Mouse (Mus musculus) forebrain, embryonic 16.5 days (tissue): Measurements from ENCODE around the gene Zfp110. TPM values are rescaled to one million over a fixed set of nuclear protein-coding genes. Genes with fewer than 3 reads are reported as not detected.
A peak's percentile ranks its signal among the peaks of the same experiment; 100 is the strongest.

ENCODE experiments used
- ATAC-seq: fragments of 200-750 bp; cut with Nextera tagmentation; 2 replicates; pipeline ENCODE4 v1.8.0; 2017; ENCODE audit warnings: mild to moderate bottlenecking, moderate library complexity
- H3K27ac ChIP-seq: fragments of 300-500 bp; sonication (generic); 2 replicates; pipeline ENCODE4 v1.5.1; 2014; ENCODE audit warnings: low read length, control low read depth
- H3K27me3 ChIP-seq: fragments of 300-500 bp; sonication (generic); replicated peaks from 2 replicates; pipeline ENCODE4 v1.6.1; 2014; ENCODE audit warnings: low read length; ENCODE audit not compliant: control insufficient read depth, insufficient read depth
- H3K36me3 ChIP-seq: fragments of 300-500 bp; sonication (generic); 2 replicates; pipeline ENCODE4 v1.6.1; 2014; ENCODE audit not compliant: control insufficient read depth, insufficient read depth
- H3K4me1 ChIP-seq: fragments of 300-500 bp; sonication (generic); replicated peaks from 2 replicates; pipeline ENCODE4 v1.6.1; 2014; ENCODE audit warnings: low read length; ENCODE audit not compliant: control insufficient read depth, insufficient read depth
- H3K4me2 ChIP-seq: fragments of 300-500 bp; sonication (generic); 2 replicates; pipeline ENCODE4 v1.6.1; 2014; ENCODE audit warnings: mild to moderate bottlenecking, low read length, control low read depth
- H3K4me3 ChIP-seq: fragments of 300-500 bp; sonication (generic); replicated peaks from 2 replicates; pipeline ENCODE4 v1.5.1; 2014; ENCODE audit warnings: mild to moderate bottlenecking, low read length, control low read depth
- H3K9ac ChIP-seq: fragments of 300-500 bp; sonication (generic); replicated peaks from 2 replicates; pipeline ENCODE4 v1.6.1; 2014; ENCODE audit warnings: low read depth, low read length, control low read depth
- H3K9me3 ChIP-seq: fragments of 300-500 bp; sonication (generic); 2 replicates; pipeline ENCODE4 v1.6.1; 2016; ENCODE audit warnings: low read length; ENCODE audit not compliant: control insufficient read depth
- WGBS: fragments of 180-500 bp; shearing (Covaris S2); extraction: QIAGEN DNeasy Blood & Tissue Kit; methylation state at CpG from one replicate; pipeline ENCODE4 v1.1.7; 2014; 5-methylcytosine and 5-hydroxymethylcytosine counted together
- polyA plus RNA-seq: library from polyadenylated mRNA; unstranded; fragments of >200 nt; fragmentation: Nextera tagmentation; extraction: Ambion mirVana; gene quantifications from 2 replicates; pipeline ENCODE4 v1.2.1, GENCODE M21; 2015

Zfp110 gene
- polyA plus RNA-seq, 1 experiment from 2014 or later: 42.0 TPM

DNA sequence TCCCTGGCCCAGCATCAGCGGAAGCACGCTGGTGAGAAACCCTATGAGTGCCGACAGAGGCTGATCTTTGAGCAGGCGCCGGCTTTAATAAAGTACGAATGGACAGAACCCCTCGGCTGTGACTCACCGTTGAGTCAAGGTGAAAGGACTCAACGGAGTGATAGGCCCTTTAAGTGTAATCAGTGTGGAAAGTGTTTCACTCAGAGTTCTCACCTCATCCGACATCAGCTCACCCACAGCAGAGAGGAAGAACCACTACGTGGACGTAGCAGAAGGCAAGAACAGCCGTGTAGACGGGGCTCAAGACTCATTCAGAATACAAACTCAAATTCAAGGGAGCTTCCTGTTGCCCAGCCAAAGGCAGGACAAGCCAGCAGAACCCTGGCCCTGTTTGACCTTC, 56.4 kb downstream of the Zfp110 start:
- Histone ChIP-seq H3K4me1 (no peaks in the 10 kb centered on the region), H3K27ac (no peak overlapping the region), H3K9ac (no peak overlapping the region), H3K36me3 (peaks cover 32% of the 10 kb centered on the region), H3K9me3 (no peaks in the 10 kb centered on the region), H3K4me3 (no peak overlapping the region), H3K4me2 (no peak overlapping the region), H3K27me3 (no peaks in the 10 kb centered on the region)
- ATAC-seq: no peak
- WGBS: 93% methylated on average over 14 of the region's 14 CpGs

DNA sequence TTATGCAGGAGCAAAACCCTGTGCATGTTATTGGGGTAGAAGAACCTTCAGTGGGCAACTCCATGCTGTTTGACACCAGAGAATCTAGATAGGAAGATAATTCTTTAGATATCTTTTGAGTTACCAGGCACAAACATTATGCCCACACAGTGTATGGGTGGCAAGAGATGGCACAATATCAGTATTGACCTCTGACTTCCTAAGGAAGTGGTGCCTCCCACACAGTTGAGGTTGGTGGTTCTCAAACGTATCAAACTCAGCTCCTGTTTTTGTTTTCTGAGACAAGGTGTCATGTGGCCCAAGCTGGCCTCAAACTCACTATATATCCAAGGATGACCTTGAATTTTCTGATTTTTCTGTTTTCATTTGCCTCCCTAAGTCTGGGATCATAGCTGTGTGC, 56.8 kb downstream of the Zfp110 start:
- H3K4me1 ChIP-seq: no peaks in the 10 kb centered on the region
- H3K4me3 ChIP-seq: no peak overlapping the region
- ATAC-seq: no peak
- no peak overlapping the region for H3K27ac ChIP-seq
- 80% methylated on average over 1 of the region's 1 CpGs for WGBS
- no peaks in the 10 kb centered on the region for H3K9me3 ChIP-seq
- H3K9ac ChIP-seq: no peak overlapping the region
- peaks cover 29% of the 10 kb centered on the region for H3K36me3 ChIP-seq
- H3K27me3 ChIP-seq: no peaks in the 10 kb centered on the region
- H3K4me2 ChIP-seq: no peak overlapping the region

DNA sequence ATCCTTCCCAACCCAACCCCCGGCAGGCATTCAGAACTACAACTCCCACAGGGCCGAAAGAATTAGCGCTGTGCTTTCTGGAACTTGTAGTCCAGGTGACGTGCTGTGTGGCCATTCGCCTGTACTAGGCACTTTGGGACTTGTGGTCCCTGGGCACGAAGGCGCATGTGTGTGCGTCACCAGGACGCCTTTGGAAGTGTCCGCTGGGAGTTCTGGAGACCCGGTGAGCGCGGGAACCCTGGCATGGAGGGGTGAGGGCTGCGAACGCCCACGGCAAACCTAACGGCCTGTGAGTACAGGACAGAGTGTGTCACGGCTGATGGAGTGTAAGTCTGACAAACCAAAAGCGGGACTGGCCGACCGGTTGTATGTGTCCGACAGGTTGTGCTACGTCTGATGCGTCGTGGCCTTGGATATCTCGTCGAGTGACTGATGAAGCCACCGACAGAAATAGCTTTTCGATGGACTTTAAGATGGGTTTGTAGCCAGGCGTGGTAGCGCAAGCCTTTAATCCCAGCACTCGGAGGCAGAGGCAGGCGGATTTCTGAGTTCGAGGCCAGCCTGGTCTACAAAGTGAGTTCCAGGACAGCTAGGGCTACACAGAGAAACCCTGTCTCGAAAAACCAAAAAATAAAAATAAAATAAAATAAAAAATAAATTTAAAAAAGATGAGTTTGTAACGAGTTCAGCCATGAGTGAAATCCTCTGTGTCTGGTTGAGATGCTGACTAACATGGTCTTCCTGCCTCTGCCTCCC, 63.3 kb downstream of the Zfp110 start, which contains the start of gene Zscan22:
TSS of gene Zscan22 (plus strand) at position 161 of the 756 bp plus-strand sequence.
- WGBS: 8% methylated on average over 36 of the region's 36 CpGs

More for the DNA sequence above, 63.3 kb downstream of the Zfp110 start, which contains the start of gene Zscan22:
- no peaks in the 10 kb centered on the region for H3K27me3 ChIP-seq
- no peak within 1 kb of the TSS for H3K27ac ChIP-seq
- H3K4me3 ChIP-seq: peak within 1 kb of the TSS; percentile 76
- peak within 1 kb of the TSS; percentile 54 for H3K4me2 ChIP-seq
- ATAC-seq: peak; percentile 99
- no peaks in the 10 kb centered on the region for H3K9me3 ChIP-seq
- H3K9ac ChIP-seq: peak within 1 kb of the TSS; percentile 79
- H3K36me3 ChIP-seq: no peaks in the 10 kb centered on the region
- peaks cover 8% of the 10 kb centered on the region for H3K4me1 ChIP-seq

Other genes starting within 250 kb of the Zfp110 start
- 0.01 TPM in 1 of 2 replicates, not detected in the other for gene Vmn2r53, start 226.0 kb upstream of the Zfp110 start, polyA plus RNA-seq
- gene Vmn2r54, start 194.4 kb upstream of the Zfp110 start, polyA plus RNA-seq: not detected in 2 replicates
- gene Vmn2r55, start 149.8 kb upstream of the Zfp110 start, polyA plus RNA-seq: not detected in 2 replicates
- gene Vmn2r56, start 99.8 kb upstream of the Zfp110 start, polyA plus RNA-seq: not detected in 2 replicates
- 27.9 and 30.9 TPM in 2 replicates for gene Zscan18, start 31.1 kb upstream of the Zfp110 start, polyA plus RNA-seq
- gene Zfp329, start 15.9 kb upstream of the Zfp110 start, polyA plus RNA-seq: 27.5 and 32.1 TPM in 2 replicates
- 9.0 and 10.2 TPM in 2 replicates for gene Zfp128, start 46.4 kb downstream of the Zfp110 start, polyA plus RNA-seq
- 13.8 and 15.0 TPM in 2 replicates for gene Zscan22, start 63.1 kb downstream of the Zfp110 start, polyA plus RNA-seq
- 660 and 678 TPM in 2 replicates for gene Rps5, start 87.5 kb downstream of the Zfp110 start, polyA plus RNA-seq
- 0.65 and 0.67 TPM in 2 replicates for gene Rnf225, start 92.7 kb downstream of the Zfp110 start, polyA plus RNA-seq
- gene Zfp324, start 131.1 kb downstream of the Zfp110 start, polyA plus RNA-seq: 16.8 and 17.4 TPM in 2 replicates
- 11.8 and 13.0 TPM in 2 replicates for gene Zfp446, start 143.1 kb downstream of the Zfp110 start, polyA plus RNA-seq
- 0.21 and 0.75 TPM in 2 replicates for gene Slc27a5, start 163.4 kb downstream of the Zfp110 start, polyA plus RNA-seq
- 230 and 237 TPM in 2 replicates for gene Trim28, start 164.4 kb downstream of the Zfp110 start, polyA plus RNA-seq
- gene Zbtb45, start 175.3 kb downstream of the Zfp110 start, polyA plus RNA-seq: 43.0 and 44.1 TPM in 2 replicates
- gene Chmp2a, start 200.0 kb downstream of the Zfp110 start, polyA plus RNA-seq: 170 and 175 TPM in 2 replicates
- gene Ube2m, start 203.5 kb downstream of the Zfp110 start, polyA plus RNA-seq: 66.8 and 67.7 TPM in 2 replicates
- gene Mzf1, start 220.0 kb downstream of the Zfp110 start, polyA plus RNA-seq: 6.7 and 10.6 TPM in 2 replicates